ENCODE assay signal across 24 mouse cellular contexts in genomic region chr6:94327143-94327542, GRCm38 (mm10). TPM values are rescaled to one million over a fixed set of nuclear protein-coding genes. Genes with fewer than 3 reads are reported as not detected.
DNase-seq lines count a peak whose midpoint lies in the region; ATAC-seq and TF ChIP-seq lines count a peak whose summit lies in the region.
"Had no signal": no experiment of that assay in that cellular context is flagged by ENCODE, and none has a peak within 500 bp of the region (broad histone marks: within the 10 kb centered on the region; RNA-seq: fewer than 3 reads in every experiment).

No protein-coding gene starts in this region.

- no peak for TF ChIP-seq POLR2A in brain, embryonic 14.5 days (IDR thresholded peaks at IDR 0.05; ENCODE audit: borderline replicate concordance, extremely low read depth, insufficient read depth, insufficient read length, poor library complexity, severe bottlenecking)

- ATAC-seq in lung, embryonic 14.5 days (ENCODE audit: insufficient read depth) = no peak
- ATAC-seq: CD4-positive, CD25-positive, alpha-beta regulatory T cell, adult 4 months; forebrain, embryonic 16.5 days had no signal

- WGBS in lung, embryonic 14.5 days = 39% methylated on average over 4 of the region's 4 CpGs

- no peak overlapping the region for H3K9ac ChIP-seq in lung, embryonic 14.5 days
- H3K9ac ChIP-seq: embryonic facial prominence, embryonic 12.5 days; embryonic facial prominence, embryonic 15.5 days; forebrain, embryonic 12.5 days; hindbrain, embryonic 12.5 days; hindbrain, embryonic 15.5 days had no signal

- no peaks in the 10 kb centered on the region for H3K27me3 ChIP-seq in lung, embryonic 14.5 days (ENCODE audit: insufficient read depth, low read length)
- H3K27me3 ChIP-seq: embryonic facial prominence, embryonic 12.5 days; embryonic facial prominence, embryonic 15.5 days; forebrain, embryonic 12.5 days; hindbrain, embryonic 12.5 days; hindbrain, embryonic 15.5 days had no signal

- H3K9me3 ChIP-seq in lung, embryonic 14.5 days (ENCODE audit: low read depth, low read length) = no peaks in the 10 kb centered on the region
- H3K9me3 ChIP-seq: embryonic facial prominence, embryonic 12.5 days; embryonic facial prominence, embryonic 15.5 days; forebrain, embryonic 12.5 days; hindbrain, embryonic 12.5 days; hindbrain, embryonic 15.5 days had no signal

- H3K4me1 ChIP-seq in lung, embryonic 14.5 days (ENCODE audit: insufficient read depth) = 0 out of 2 replicates have a peak, but pooled peaks cover 2% of the 10 kb centered on the region
- H3K4me1 ChIP-seq: embryonic facial prominence, embryonic 12.5 days; embryonic facial prominence, embryonic 15.5 days; forebrain, embryonic 12.5 days; hindbrain, embryonic 12.5 days; hindbrain, embryonic 15.5 days had no signal

- no peak overlapping the region for H3K4me3 ChIP-seq in lung, embryonic 14.5 days (ENCODE audit: low read depth, low read length)
- H3K4me3 ChIP-seq: embryonic facial prominence, embryonic 12.5 days; embryonic facial prominence, embryonic 15.5 days; forebrain, embryonic 12.5 days; gastrocnemius, adult 2 months; hindbrain, embryonic 12.5 days; hindbrain, embryonic 15.5 days had no signal

- TF ChIP-seq CTCF in lung, embryonic 14.5 days (IDR thresholded peaks at IDR 0.05; ENCODE audit: low read depth) = no peak
- no peak for TF ChIP-seq CTCF in brain, embryonic 14.5 days (IDR thresholded peaks at IDR 0.05; ENCODE audit: borderline replicate concordance, extremely low read depth, insufficient read depth, insufficient read length)

- no peaks in the 10 kb centered on the region for H3K36me3 ChIP-seq in lung, embryonic 14.5 days (ENCODE audit: insufficient read depth)
- H3K36me3 ChIP-seq: embryonic facial prominence, embryonic 12.5 days; embryonic facial prominence, embryonic 15.5 days; forebrain, embryonic 12.5 days; hindbrain, embryonic 12.5 days; hindbrain, embryonic 15.5 days had no signal

- H3K4me2 ChIP-seq in lung, embryonic 14.5 days = no peak overlapping the region
- H3K4me2 ChIP-seq: embryonic facial prominence, embryonic 12.5 days; embryonic facial prominence, embryonic 15.5 days; forebrain, embryonic 12.5 days; heart, embryonic 11.5 days; hindbrain, embryonic 12.5 days; hindbrain, embryonic 15.5 days had no signal

- no peak overlapping the region for H3K27ac ChIP-seq in lung, embryonic 14.5 days (ENCODE audit: low read depth)
- H3K27ac ChIP-seq: embryonic facial prominence, embryonic 12.5 days; embryonic facial prominence, embryonic 15.5 days; forebrain, embryonic 12.5 days; gastrocnemius, adult 2 months; hindbrain, embryonic 12.5 days; hindbrain, embryonic 15.5 days had no signal

- DNase-seq in lung, embryonic 14.5 days = peak; percentile 79
- no peak for DNase-seq in lung, postnatal 4 days
- DNase-seq in brain, adult 2 months (ENCODE audit: low read depth, low spot score) = peak; percentile 4
- peak; percentile 70 for DNase-seq in brain, embryonic 14.5 days (ENCODE audit: low read depth)
- peak; percentile 31 for DNase-seq in lung, postnatal 25 days (ENCODE audit: low spot score)
- DNase-seq in thymus, adult 18-20 months = no peak
- no peak for DNase-seq in urinary bladder, postnatal 36 days (ENCODE audit: low spot score in 2 of 2)
- DNase-seq: adrenal gland, adult 2 months; adrenal gland, postnatal 25 days; cerebellum, adult 11 months; cerebellum, adult 2 months; cerebellum, adult 9-11 months; cerebellum, postnatal 25 days; gastrocnemius, adult 2 months; gastrocnemius, postnatal 14 days; heart, adult 11 months had no signal

RNA-seq across cellular contexts. Expression of gene Magi1, which starts 43.4 kb away (rescaled TPM):
- polyA plus RNA-seq in lung, embryonic 14.5 days (2014; fragmentation: Nextera tagmentation; extraction: Ambion mirVana) = 8.1 and 10.1 TPM in 2 replicates
- polyA plus RNA-seq in brain, embryonic 14.5 days (2012; rRNA removed) = 53.7 and 74.6 TPM in 2 replicates

Comparison
In these comparisons a context has a peak if more than half of its experiments do, and no peak if none do; other contexts are left out.
1. DNase-seq: peak in lung, embryonic 14.5 days (single experiment), brain, adult 2 months (single experiment), brain, embryonic 14.5 days (single experiment) and lung, postnatal 25 days (single experiment); none in lung, postnatal 4 days (0 of 2), thymus, adult 18-20 months (0 of 2) and urinary bladder, postnatal 36 days (0 of 2).